8 mouse cellular contexts compared by ENCODE assay signal in genomic region chr12:40035506-40035905, GRCm38 (mm10). TPM values are rescaled to one million over a fixed set of nuclear protein-coding genes. Genes with fewer than 3 reads are reported as not detected.
DNase-seq lines count a peak whose midpoint lies in the region; ATAC-seq and TF ChIP-seq lines count a peak whose summit lies in the region.

No protein-coding gene starts in this region.

- TF ChIP-seq CTCF in G1E (IDR thresholded peaks at IDR 0.05; ENCODE audit: low read depth, low read length) = no peak
- no peak for TF ChIP-seq CTCF in forebrain, postnatal 0 days (IDR thresholded peaks at IDR 0.05; ENCODE audit: low read depth)
- no peak for TF ChIP-seq CTCF in liver, postnatal 0 days (IDR thresholded peaks at IDR 0.05; ENCODE audit: low read depth)

- H3K27me3 ChIP-seq in heart, embryonic 15.5 days = no peaks in the 10 kb centered on the region
- no peaks in the 10 kb centered on the region for H3K27me3 ChIP-seq in G1E (ENCODE audit: insufficient read depth, low read length)
- no peaks in the 10 kb centered on the region for H3K27me3 ChIP-seq in forebrain, postnatal 0 days (ENCODE audit: insufficient read depth, low read length)
- H3K27me3 ChIP-seq in liver, postnatal 0 days (ENCODE audit: insufficient read depth, low read length) = no peaks in the 10 kb centered on the region

- H3K4me1 ChIP-seq in heart, embryonic 15.5 days (replicated peaks) = peaks cover 5% of the 10 kb centered on the region
- H3K4me1 ChIP-seq in G1E (ENCODE audit: insufficient read depth, low read depth, low read length) = peaks cover 34% of the 10 kb centered on the region
- peaks cover 14% of the 10 kb centered on the region; the same call in 1 of the 2 replicates for H3K4me1 ChIP-seq in forebrain, postnatal 0 days (ENCODE audit: insufficient read depth)
- H3K4me1 ChIP-seq in liver, postnatal 0 days (ENCODE audit: insufficient read depth) = 0 out of 2 replicates have a peak, but pooled peaks cover 3% of the 10 kb centered on the region

- H3K9ac ChIP-seq in heart, embryonic 15.5 days = no peak overlapping the region
- H3K9ac ChIP-seq in forebrain, postnatal 0 days = 0 out of 2 replicates have a peak overlapping the region, but pooled peaks have one; percentile 98
- H3K9ac ChIP-seq in liver, postnatal 0 days (replicated peaks) = peak overlapping the region; percentile 90

- TF ChIP-seq EP300 in liver, postnatal 0 days (IDR thresholded peaks at IDR 0.05; ENCODE audit: low read depth) = no peak

- H3K9me3 ChIP-seq in heart, embryonic 15.5 days (replicated peaks) = no peaks in the 10 kb centered on the region
- H3K9me3 ChIP-seq in G1E (replicated peaks) = no peaks in the 10 kb centered on the region
- H3K9me3 ChIP-seq in forebrain, postnatal 0 days (ENCODE audit: low read length) = no peaks in the 10 kb centered on the region
- H3K9me3 ChIP-seq in liver, postnatal 0 days (ENCODE audit: low read length) = no peaks in the 10 kb centered on the region

- WGBS in heart, embryonic 15.5 days = 75% methylated on average over 4 of the region's 4 CpGs
- 38% methylated on average over 4 of the region's 4 CpGs for WGBS in forebrain, postnatal 0 days
- WGBS in liver, postnatal 0 days (ENCODE audit: insufficient replicate concordance) = 51% methylated on average over 4 of the region's 4 CpGs

- no peak overlapping the region for H3K27ac ChIP-seq in heart, embryonic 15.5 days
- H3K27ac ChIP-seq in forebrain, postnatal 0 days (ENCODE audit: low read depth, low read length) = no peak overlapping the region
- no peak overlapping the region for H3K27ac ChIP-seq in liver, postnatal 0 days (ENCODE audit: low read depth)

- no peak for DNase-seq in heart, postnatal 25 days (ENCODE audit: low spot score)
- no peak for DNase-seq in G1E (ENCODE audit: low spot score)
- DNase-seq in forebrain, postnatal 0 days = no peak
- no peak for DNase-seq in liver, postnatal 0 days
- no peak for DNase-seq in adrenal gland, adult (ENCODE audit: inconsistent age in 2 of 2, low spot score in 1 of 2)
- DNase-seq in embryo, embryonic 10.5 days (ENCODE audit: low spot score) = no peak
- no peak for DNase-seq in left cerebral cortex, adult 11 months (ENCODE audit: low spot score)

- no peak for ATAC-seq in heart, embryonic 15.5 days (replicated peaks; ENCODE audit: insufficient number of reproducible peaks, insufficient read depth, low FRiP score, low read depth)
- no peak for ATAC-seq in G1E (ENCODE audit: extremely low read depth, insufficient number of reproducible peaks, low FRiP score, poor library complexity, severe bottlenecking)
- ATAC-seq in forebrain, postnatal 0 days = no peak
- no peak for ATAC-seq in liver, postnatal 0 days

- peak overlapping the region; percentile 97 for H3K4me3 ChIP-seq in heart, embryonic 15.5 days
- peak overlapping the region; percentile 96 for H3K4me3 ChIP-seq in G1E (ENCODE audit: low read depth, low read length)
- H3K4me3 ChIP-seq in forebrain, postnatal 0 days (ENCODE audit: low read depth, low read length) = peak overlapping the region; percentile 99
- H3K4me3 ChIP-seq in liver, postnatal 0 days (ENCODE audit: low read depth, low read length) = peak overlapping the region; percentile 85

- peak overlapping the region; percentile 77 for H3K4me2 ChIP-seq in heart, embryonic 15.5 days
- H3K4me2 ChIP-seq in forebrain, postnatal 0 days (ENCODE audit: low read depth) = peak overlapping the region; percentile 76
- peak overlapping the region; percentile 86 for H3K4me2 ChIP-seq in liver, postnatal 0 days (ENCODE audit: low read depth, low read length)

- H3K36me3 ChIP-seq in heart, embryonic 15.5 days = no peaks in the 10 kb centered on the region; the same call in 1 of the 2 replicates
- H3K36me3 ChIP-seq in G1E (replicated peaks) = peaks cover 6% of the 10 kb centered on the region
- 0 out of 2 replicates have a peak, but pooled peaks cover 2% of the 10 kb centered on the region for H3K36me3 ChIP-seq in forebrain, postnatal 0 days (ENCODE audit: insufficient read depth)
- 0 out of 2 replicates have a peak, but pooled peaks cover 4% of the 10 kb centered on the region for H3K36me3 ChIP-seq in liver, postnatal 0 days (replicated peaks; ENCODE audit: insufficient read depth, low read length)

- intact Hi-C loops in heart, postnatal 25 days (cut with DNase I) = loop anchor here (5.0 to 10.0 kb wide), 2 partner anchors 83 to 201 kb away; no protein-coding TSS in a partner anchor

RNA-seq across cellular contexts. Expression of gene Arl4a, which starts 2.3 kb away (rescaled TPM):
- polyA plus RNA-seq in heart, embryonic 15.5 days (2015; fragmentation: Nextera tagmentation; extraction: Ambion mirVana) = 33.8 and 36.3 TPM in 2 replicates
- total RNA-seq in heart, postnatal 25 days (2021) = 10 to 100 TPM; 19.6 to 22.0 TPM
- total RNA-seq in G1E (2014; fragmentation: Nextera tagmentation) = 96.3 and 122 TPM in 2 replicates
- total RNA-seq in G1E (2017) = 68.4 and 77.0 TPM in 2 replicates
- 88.6 and 94.5 TPM in 2 replicates for polyA plus RNA-seq in G1E (2012)
- 108 and 111 TPM in 2 replicates for total RNA-seq in forebrain, postnatal 0 days (2014; rRNA removed)
- 125 and 128 TPM in 2 replicates for polyA plus RNA-seq in forebrain, postnatal 0 days (2015; fragmentation: Nextera tagmentation; extraction: Ambion mirVana)
- 59.9 and 64.7 TPM in 2 replicates for polyA plus RNA-seq in liver, postnatal 0 days (2015; fragmentation: Nextera tagmentation; extraction: Ambion mirVana)
